15 mouse cellular contexts compared by ENCODE assay signal in the genomic region with DNA sequence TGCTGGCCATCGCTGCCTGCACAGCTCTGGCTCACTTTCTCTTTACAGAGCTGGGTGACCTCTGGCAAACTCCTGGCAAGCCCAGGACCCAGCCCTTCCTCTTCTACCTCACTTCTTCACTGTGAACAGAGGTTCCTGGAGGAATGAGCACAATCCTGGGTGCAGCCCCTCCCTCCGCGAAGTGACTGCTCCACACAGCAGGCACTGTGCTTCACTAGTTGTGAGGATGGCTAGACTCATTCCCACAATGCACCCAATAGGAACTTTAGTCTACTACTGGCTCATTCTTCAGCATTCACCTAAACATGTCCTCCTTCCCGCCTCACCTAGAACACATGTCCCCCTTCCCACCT. TPM values are rescaled to one million over a fixed set of nuclear protein-coding genes. Genes with fewer than 3 reads are reported as not detected.
DNase-seq lines count a peak whose midpoint lies in the region; ATAC-seq and TF ChIP-seq lines count a peak whose summit lies in the region.
"Had no signal": no experiment of that assay in that cellular context is flagged by ENCODE, and none has a peak within 500 bp of the region (broad histone marks: within the 10 kb centered on the region; RNA-seq: fewer than 3 reads in every experiment).

No protein-coding gene starts in this region.

- no peak for TF ChIP-seq POLR2A in heart, adult 2 months (IDR thresholded peaks at IDR 0.05; ENCODE audit: insufficient read depth, low read depth, low read length)

- intact Hi-C loops in heart, adult 2 months (cut with DNase I): loop anchor here (10.0 kb wide), 1 partner anchor 165 kb away; the partner anchor contains the start of gene Selenom
- intact Hi-C loops in heart, postnatal 36 days (cut with DNase I): loop anchor here (2.0 to 5.0 kb wide), 2 partner anchors 37 to 163 kb away; partner anchors contain the start of gene Selenom

- no peaks in the 10 kb centered on the region for H3K79me2 ChIP-seq in heart, adult 2 months (replicated peaks; ENCODE audit: control insufficient read depth, insufficient read depth, low read length)

- no peak overlapping the region for H3K9ac ChIP-seq in heart, adult 2 months (ENCODE audit: low read depth, low read length)
- 0 out of 2 replicates have a peak overlapping the region, but pooled peaks have one; percentile 1 for H3K9ac ChIP-seq in liver, embryonic 12.5 days
- no peak overlapping the region for H3K9ac ChIP-seq in liver, embryonic 11.5 days (ENCODE audit: low read depth, low read length)
- H3K9ac ChIP-seq in embryonic facial prominence, embryonic 14.5 days (ENCODE audit: low read depth, low read length): no peak overlapping the region

- H3K9me3 ChIP-seq in liver, embryonic 12.5 days (replicated peaks): no peaks in the 10 kb centered on the region
- H3K9me3 ChIP-seq in liver, embryonic 11.5 days (ENCODE audit: control insufficient read depth, low read length): no peaks in the 10 kb centered on the region
- H3K9me3 ChIP-seq in E14TG2a.4 (ENCODE audit: low read length): no peaks in the 10 kb centered on the region
- no peaks in the 10 kb centered on the region for H3K9me3 ChIP-seq in embryonic facial prominence, embryonic 14.5 days (ENCODE audit: control insufficient read depth, low read length)

- no peak for DNase-seq in heart, adult 2 months
- DNase-seq in heart, postnatal 36 days: no peak
- no peak for DNase-seq in liver, embryonic 11.5 days (ENCODE audit: low spot score)
- DNase-seq in embryonic facial prominence, embryonic 14.5 days (ENCODE audit: low spot score): no peak
- no peak for DNase-seq in urinary bladder, postnatal 36 days (ENCODE audit: low spot score in 2 of 2)
- DNase-seq in urinary bladder, postnatal 25 days (ENCODE audit: low spot score): no peak
- DNase-seq: adrenal gland, postnatal 36 days; cerebellum, adult 18-20 months; layer of hippocampus, adult 9-11 months; lung, postnatal 14 days; right cerebral cortex, postnatal 25 days had no signal

- H3K27me3 ChIP-seq in heart, adult 2 months (ENCODE audit: control insufficient read depth, insufficient read depth, low read length): no peaks in the 10 kb centered on the region
- no peaks in the 10 kb centered on the region for H3K27me3 ChIP-seq in liver, embryonic 12.5 days (replicated peaks)
- no peaks in the 10 kb centered on the region for H3K27me3 ChIP-seq in liver, embryonic 11.5 days (replicated peaks; ENCODE audit: control insufficient read depth, insufficient read depth, low read length)
- H3K27me3 ChIP-seq in E14TG2a.4 (ENCODE audit: insufficient read depth, low read length): no peaks in the 10 kb centered on the region
- H3K27me3 ChIP-seq in embryonic facial prominence, embryonic 14.5 days (replicated peaks; ENCODE audit: control insufficient read depth, insufficient read depth, low read length): no peaks in the 10 kb centered on the region
- H3K27me3 ChIP-seq: Patski had no signal

- no peak for ATAC-seq in liver, embryonic 12.5 days
- ATAC-seq in liver, embryonic 11.5 days (replicated peaks; ENCODE audit: low FRiP score): no peak
- no peak for ATAC-seq in embryonic facial prominence, embryonic 14.5 days (ENCODE audit: low read depth)
- ATAC-seq: hindbrain, postnatal 0 days had no signal

- H3K4me2 ChIP-seq in liver, embryonic 12.5 days: 0 out of 2 replicates have a peak overlapping the region, but pooled peaks have one; percentile 4
- no peak overlapping the region for H3K4me2 ChIP-seq in liver, embryonic 11.5 days
- no peak overlapping the region for H3K4me2 ChIP-seq in embryonic facial prominence, embryonic 14.5 days (ENCODE audit: low read depth, low read length)

- peaks cover 3% of the 10 kb centered on the region; the same call in 1 of the 2 replicates for H3K36me3 ChIP-seq in heart, adult 2 months (ENCODE audit: control insufficient read depth, insufficient read depth, low read length)
- peaks cover 63% of the 10 kb centered on the region for H3K36me3 ChIP-seq in liver, embryonic 12.5 days
- peaks cover 27% of the 10 kb centered on the region for H3K36me3 ChIP-seq in liver, embryonic 11.5 days (ENCODE audit: control insufficient read depth, insufficient read depth, low read length)
- H3K36me3 ChIP-seq in E14TG2a.4 (ENCODE audit: insufficient read depth, low read length): peaks cover 76% of the 10 kb centered on the region
- peaks cover 74% of the 10 kb centered on the region for H3K36me3 ChIP-seq in embryonic facial prominence, embryonic 14.5 days (ENCODE audit: control insufficient read depth, insufficient read depth, low read length)

- WGBS in heart, adult 2 months: 63% methylated on average over 4 of the region's 4 CpGs
- 77% methylated on average over 4 of the region's 4 CpGs for WGBS in liver, embryonic 12.5 days (ENCODE audit: insufficient replicate concordance)
- 86% methylated on average over 4 of the region's 4 CpGs for WGBS in liver, embryonic 11.5 days
- 87% methylated on average over 4 of the region's 4 CpGs for WGBS in embryonic facial prominence, embryonic 14.5 days

- no peak overlapping the region for H3K4me3 ChIP-seq in heart, adult 2 months
- H3K4me3 ChIP-seq in liver, embryonic 12.5 days: no peak overlapping the region
- H3K4me3 ChIP-seq in liver, embryonic 11.5 days (ENCODE audit: low read depth, low read length): no peak overlapping the region
- peak overlapping the region; percentile 72 for H3K4me3 ChIP-seq in E14TG2a.4 (replicated peaks; ENCODE audit: low read length)
- H3K4me3 ChIP-seq in embryonic facial prominence, embryonic 14.5 days (ENCODE audit: low read depth, low read length): no peak overlapping the region

- TF ChIP-seq EP300 in heart, adult 2 months (IDR thresholded peaks at IDR 0.05; ENCODE audit: insufficient read depth, low read depth, low read length): no peak

- H3K4me1 ChIP-seq in heart, adult 2 months (ENCODE audit: control insufficient read depth, insufficient read depth, low read length): peaks cover 10% of the 10 kb centered on the region
- peaks cover 21% of the 10 kb centered on the region for H3K4me1 ChIP-seq in liver, embryonic 12.5 days
- H3K4me1 ChIP-seq in liver, embryonic 11.5 days (replicated peaks; ENCODE audit: control insufficient read depth, insufficient read depth, low read length): peaks cover 13% of the 10 kb centered on the region
- H3K4me1 ChIP-seq in E14TG2a.4 (replicated peaks; ENCODE audit: low read depth, low read length): peaks cover 87% of the 10 kb centered on the region
- peaks cover 12% of the 10 kb centered on the region for H3K4me1 ChIP-seq in embryonic facial prominence, embryonic 14.5 days (ENCODE audit: control insufficient read depth, insufficient read depth, low read length)

- TF ChIP-seq CTCF in heart, adult 2 months (IDR thresholded peaks at IDR 0.05): no peak
- TF ChIP-seq CTCF in E14TG2a.4 (conservative IDR thresholded peaks at IDR 0.05; ENCODE audit: low read length): no peak

- peak overlapping the region; percentile 38 for H3K27ac ChIP-seq in heart, adult 2 months
- H3K27ac ChIP-seq in liver, embryonic 12.5 days: 0 out of 2 replicates have a peak overlapping the region, but pooled peaks have one; percentile 8
- no peak overlapping the region for H3K27ac ChIP-seq in liver, embryonic 11.5 days (ENCODE audit: low read depth, low read length)
- peak overlapping the region; percentile 39; the same call in 1 of the 2 replicates for H3K27ac ChIP-seq in embryonic facial prominence, embryonic 14.5 days (replicated peaks; ENCODE audit: low read depth, low read length)
- H3K27ac ChIP-seq: hindbrain, postnatal 0 days had no signal

RNA-seq across cellular contexts. Expression of gene Pik3ip1, which starts 19.1 kb away (rescaled TPM):
- 10 to 100 TPM; 29.4 to 36.4 TPM for total RNA-seq in heart, adult 2 months (2021)
- 29.5 and 36.2 TPM in 2 replicates for polyA plus RNA-seq in heart, adult 2 months (2012; rRNA removed)
- total RNA-seq in heart, postnatal 36 days (2021): 10 to 100 TPM; 49.4 to 66.2 TPM
- 1.8 and 2.1 TPM in 2 replicates for polyA plus RNA-seq in liver, embryonic 12.5 days (2016; fragmentation: Nextera tagmentation; extraction: Ambion mirVana)
- 3.5 and 3.8 TPM in 2 replicates for polyA plus RNA-seq in liver, embryonic 11.5 days (2014; fragmentation: Nextera tagmentation; extraction: Ambion mirVana)
- polyA plus RNA-seq in embryonic facial prominence, embryonic 14.5 days (2014; fragmentation: Nextera tagmentation; extraction: Ambion mirVana): 14.4 and 16.2 TPM in 2 replicates

RNA-seq across cellular contexts. Expression of gene Limk2, which starts 59.7 kb away (rescaled TPM):
- 10 to 100 TPM; 16.4 to 17.1 TPM for total RNA-seq in heart, adult 2 months (2021)
- polyA plus RNA-seq in heart, adult 2 months (2012; rRNA removed): 39.5 and 41.8 TPM in 2 replicates
- total RNA-seq in heart, postnatal 36 days (2021): 10 to 100 TPM; 17.6 to 24.8 TPM
- 15.0 and 16.1 TPM in 2 replicates for polyA plus RNA-seq in liver, embryonic 12.5 days (2016; fragmentation: Nextera tagmentation; extraction: Ambion mirVana)
- 37.4 and 37.7 TPM in 2 replicates for polyA plus RNA-seq in liver, embryonic 11.5 days (2014; fragmentation: Nextera tagmentation; extraction: Ambion mirVana)
- polyA plus RNA-seq in embryonic facial prominence, embryonic 14.5 days (2014; fragmentation: Nextera tagmentation; extraction: Ambion mirVana): 63.8 and 74.8 TPM in 2 replicates
